Mouse (Mus musculus) CH12.LX (cell line): ENCODE results near the gene Pip5kl1. TPM values are rescaled to one million over a fixed set of nuclear protein-coding genes. Genes with fewer than 3 reads are reported as not detected.

Source experiments
- DNase-seq: peaks from one replicate; pipeline ENCODE4 v3.0.0-alpha.2; 2013; ENCODE audit errors: extremely low read depth
- H3K27ac ChIP-seq: 2 replicates; pipeline ENCODE4 v1.5.1; 2012; ENCODE audit warnings: low read depth, mild to moderate bottlenecking, control low read depth, moderate library complexity; ENCODE audit not compliant: insufficient read depth
- H3K27me3 ChIP-seq: replicated peaks from 2 replicates; pipeline ENCODE3; 2012; ENCODE audit warnings: inconsistent platforms
- H3K36me3 ChIP-seq, 2 experiments: replicated peaks in 1 of 2; 2 replicates each; pipeline versions ENCODE3 to v1.6.1; 2012; ENCODE audit warnings: inconsistent platforms in 1 of 2, low read length in 1 of 2, mild to moderate bottlenecking in 1 of 2, mixed read lengths in 1 of 2, moderate library complexity in 1 of 2; ENCODE audit not compliant: control insufficient read depth in 1 of 2, insufficient read depth in 1 of 2
- H3K4me1 ChIP-seq, 2 experiments: 2 replicates each; pipeline ENCODE4 v1.6.1; 2012; ENCODE audit warnings: inconsistent platforms in 1 of 2, moderate library complexity in 1 of 2; ENCODE audit not compliant: insufficient read depth in 2 of 2, control insufficient read depth in 1 of 2
- H3K4me2 ChIP-seq: 2 replicates; pipeline ENCODE4 v1.6.1; 2012; ENCODE audit warnings: low read depth, mild to moderate bottlenecking, control low read depth; ENCODE audit not compliant: poor library complexity, insufficient read depth, severe bottlenecking
- H3K4me3 ChIP-seq, 3 experiments: fragments of 150-350 bp in 1 of 3; sonication (generic) in 1 of 3; replicated peaks in 1 of 3; 2 replicates each; pipeline versions ENCODE3 to v1.5.1; 2011 to 2012; ENCODE audit warnings: low read depth in 2 of 3, low read length in 2 of 3, mild to moderate bottlenecking in 2 of 3, moderate library complexity in 2 of 3, control low read depth in 1 of 3, improper control_type of control experiment in 1 of 3, inconsistent platforms in 1 of 3, mixed read lengths in 1 of 3; ENCODE audit not compliant: poor library complexity in 1 of 3
- H3K79me2 ChIP-seq: replicated peaks from 2 replicates; pipeline ENCODE4 v1.6.1; 2012; ENCODE audit warnings: mild to moderate bottlenecking, moderate library complexity; ENCODE audit not compliant: control insufficient read depth, poor library complexity, insufficient read depth, severe bottlenecking; ENCODE audit errors: extremely low read depth
- H3K9ac ChIP-seq: 2 replicates; pipeline ENCODE4 v1.6.1; 2012; ENCODE audit warnings: low read depth, mild to moderate bottlenecking, control low read depth, moderate library complexity; ENCODE audit not compliant: insufficient read depth
- H3K9me3 ChIP-seq: replicated peaks from 2 replicates; pipeline ENCODE3; 2012; ENCODE audit warnings: low read length, inconsistent platforms, mixed read lengths
- BHLHE40 ChIP-seq: IDR thresholded peaks from 2 replicates; pipeline ENCODE4 v1.6.1; 2011; ENCODE audit warnings: mild to moderate bottlenecking, low read depth, low read length, improper control_type of control experiment
- EP300 ChIP-seq: IDR thresholded peaks from 2 replicates; pipeline ENCODE4 v1.6.1; 2011; ENCODE audit warnings: low read length, improper control_type of control experiment
- ETS1 ChIP-seq: conservative IDR thresholded peaks from 2 replicates; pipeline ENCODE4 v1.6.1; 2012; ENCODE audit warnings: low read depth, mild to moderate bottlenecking, inconsistent platforms, low read length, improper control_type of control experiment, moderate library complexity
- GABPA ChIP-seq: IDR thresholded peaks from 2 replicates; pipeline ENCODE4 v1.6.1; 2012; ENCODE audit warnings: low read depth, low read length, improper control_type of control experiment, inconsistent platforms; ENCODE audit not compliant: insufficient replicate concordance
- HCFC1 ChIP-seq: IDR thresholded peaks from 2 replicates; pipeline ENCODE4 v1.6.1; 2012; ENCODE audit warnings: low read depth, mild to moderate bottlenecking, inconsistent platforms, low read length, improper control_type of control experiment
- IRF4 ChIP-seq: IDR thresholded peaks from 2 replicates; pipeline ENCODE4 v1.6.1; 2014; ENCODE audit warnings: low read depth, mild to moderate bottlenecking, inconsistent platforms, low read length, improper control_type of control experiment
- JUN ChIP-seq: IDR thresholded peaks from 2 replicates; pipeline ENCODE4 v1.6.1; 2011; ENCODE audit warnings: low read depth, mild to moderate bottlenecking, low read length, improper control_type of control experiment, moderate library complexity; ENCODE audit not compliant: insufficient read depth
- KAT2A ChIP-seq: IDR thresholded peaks from 2 replicates; pipeline ENCODE4 v1.6.1; 2012; ENCODE audit warnings: low read length, improper control_type of control experiment, inconsistent platforms; ENCODE audit not compliant: insufficient replicate concordance
- MXI1 ChIP-seq: IDR thresholded peaks from 2 replicates; pipeline ENCODE4 v1.6.1; 2011; ENCODE audit warnings: mild to moderate bottlenecking, low read depth, low read length, improper control_type of control experiment
- MYC ChIP-seq: IDR thresholded peaks from 2 replicates; pipeline ENCODE4 v1.6.1; 2011; ENCODE audit warnings: low read depth, mild to moderate bottlenecking, improper control_type of control experiment, low read length
- RCOR1 ChIP-seq: conservative IDR thresholded peaks from 2 replicates; pipeline ENCODE4 v1.6.1; 2012; ENCODE audit warnings: low read depth, mild to moderate bottlenecking, inconsistent platforms, low read length, improper control_type of control experiment
- SIN3A ChIP-seq: IDR thresholded peaks from 2 replicates; pipeline ENCODE4 v1.6.1; 2012; ENCODE audit warnings: low read length, improper control_type of control experiment, inconsistent platforms
- UBTF ChIP-seq: IDR thresholded peaks from 2 replicates; pipeline ENCODE4 v1.6.1; 2012; ENCODE audit warnings: low read depth, mild to moderate bottlenecking, inconsistent platforms, low read length, improper control_type of control experiment, moderate library complexity
- ZC3H11A ChIP-seq: IDR thresholded peaks from 2 replicates; pipeline ENCODE4 v1.6.1; 2012; ENCODE audit warnings: low read depth, mild to moderate bottlenecking, inconsistent platforms, low read length, improper control_type of control experiment
- dilution Hi-C: fragments of 300-500 bp; cut with MboI; formaldehyde crosslinking; loops from 2 replicates; pipeline ENCODE4 v1.14.3; 2020; ENCODE audit warnings: low sequenced_read_pairs; ENCODE audit not compliant: extremely low pct_unique_long_range_greater_than_20kb, extremely low pct_ligation_motif_present
- in situ Hi-C: fragments of 300-500 bp; cut with MboI; formaldehyde crosslinking; loops from 3 replicates; pipeline ENCODE4 v1.14.3; 2019; ENCODE audit warnings: low sequenced_read_pairs, low pct_ligation_motif_present, low pct_unique_long_range_greater_than_20kb, mixed read lengths
- polyA plus RNA-seq: library from polyadenylated mRNA; unstranded; fragments of >175 nt; gene quantifications from 2 replicates; pipeline ENCODE4 v1.2.1, GENCODE M21; 2012; ENCODE audit warnings: low read depth; ENCODE audit not compliant: insufficient read length
- total RNA-seq, 2 experiments: library from RNA; depleted of rRNA; stranded (reverse); fragments of 300-350 nt in 1 of 2; fragments of >200 nt in 1 of 2; gene quantifications; 2 replicates each; pipeline ENCODE4 v1.2.3; 2012 to 2014

The Pip5kl1 gene
- total and polyA plus RNA-seq, 3 experiments, result 0.28 to 0.64 (median 0.57) TPM

GRCm38 (mm10) chr2:32537941-32538340, 36.7 kb upstream of the Pip5kl1 start:
- dilution Hi-C loops, result no loop called here

GRCm38 (mm10) chr2:32538461-32538860, 36.1 kb upstream of the Pip5kl1 start:
- Histone ChIP-seq H3K4me1 (peaks cover 16 to 53% of the 10 kb centered on the region in 2 experiments), H3K27me3 (peaks cover 5% of the 10 kb centered on the region), H3K4me2 (no peak overlapping the region), H3K36me3 (peaks cover 0 to 3% of the 10 kb centered on the region in 2 experiments), H3K27ac (no peak overlapping the region), H3K9me3 (no peaks in the 10 kb centered on the region), H3K79me2 (no peaks in the 10 kb centered on the region; the same call in 1 of the 2 replicates), H3K9ac (no peak overlapping the region), H3K4me3 (no peak overlapping the region)
- DNase-seq, result no peak
- dilution Hi-C loops, result no loop called here
- in situ Hi-C loops, result no loop called here
- TF ChIP-seq JUN (no peak), MXI1 (no peak), GABPA (no peak), MYC (no peak), HCFC1 (no peak), ZC3H11A (no peak), ETS1 (no peak), BHLHE40 (no peak), KAT2A (no peak), UBTF (no peak)

More at GRCm38 (mm10) chr2:32537941-32538340, 36.7 kb upstream of the Pip5kl1 start:
- Histone ChIP-seq H3K79me2 (no peaks in the 10 kb centered on the region; the same call in 1 of the 2 replicates), H3K27me3 (peaks cover 6% of the 10 kb centered on the region), H3K27ac (no peak overlapping the region), H3K9me3 (no peaks in the 10 kb centered on the region), H3K36me3 (peaks cover 0 to 3% of the 10 kb centered on the region in 2 experiments), H3K9ac (no peak overlapping the region), H3K4me1 (peaks cover 16 to 48% of the 10 kb centered on the region in 2 experiments), H3K4me2 (peak overlapping the region; percentile 89; the same call in 1 of the 2 replicates), H3K4me3 (peak overlapping the region in 1 of 3 experiments; percentile 69)
- TF ChIP-seq SIN3A (no peak), IRF4 (no peak), EP300 (no peak), RCOR1 (no peak), GABPA (no peak)
- no peak for DNase-seq
- in situ Hi-C loops, result no loop called here
